Comparison of ENCODE assay signal across 12 mouse cellular contexts in the genomic region with DNA sequence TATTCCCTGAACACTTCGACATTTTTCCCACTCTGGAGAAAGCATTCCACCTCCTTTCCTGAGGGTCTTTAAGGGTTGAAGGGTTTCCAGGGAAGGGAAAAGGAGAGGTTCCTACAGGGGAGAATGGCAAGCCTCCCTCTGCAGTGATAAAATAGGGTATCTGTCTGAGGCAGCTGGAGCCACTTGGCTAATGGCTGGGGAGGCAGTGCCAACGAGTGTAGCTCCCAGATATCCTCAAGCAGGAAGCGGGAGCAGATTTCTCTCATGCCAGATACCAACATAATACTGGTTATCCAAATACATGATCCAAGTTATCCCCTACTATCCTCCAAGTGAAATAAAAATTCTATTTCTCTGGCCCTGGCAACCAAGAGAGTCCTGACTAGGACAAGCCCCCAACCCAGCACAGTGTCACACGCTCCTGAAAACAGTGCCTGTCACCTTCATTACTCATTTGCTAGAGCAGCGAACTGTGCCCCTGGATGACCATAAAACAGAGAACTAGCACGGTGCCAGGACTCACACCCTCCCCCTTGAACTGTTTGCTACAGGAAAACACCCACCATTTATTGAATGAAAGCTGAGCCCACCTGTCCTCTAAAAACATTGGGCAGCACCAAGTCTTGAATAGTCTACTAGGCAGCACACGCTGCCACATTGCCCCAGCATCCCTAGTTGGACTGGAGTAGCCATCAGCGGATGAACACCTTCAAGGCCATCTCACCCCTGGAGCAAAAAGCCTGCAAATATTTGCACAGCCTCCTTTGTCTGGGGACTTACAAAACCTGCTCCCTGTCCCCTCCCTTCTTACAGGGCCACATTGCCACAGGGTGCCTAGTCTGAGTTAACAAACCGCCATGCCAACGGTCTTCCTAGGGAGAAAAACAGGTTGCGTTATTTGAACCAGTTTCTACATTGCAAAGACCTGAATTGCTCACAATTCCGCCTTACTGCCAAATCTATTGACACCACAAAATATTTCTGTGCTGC. TPM values are rescaled to one million over a fixed set of nuclear protein-coding genes. Genes with fewer than 3 reads are reported as not detected.
A peak's percentile ranks its signal among the peaks of the same experiment; 100 is the strongest.
DNase-seq lines count a peak whose midpoint lies in the region; ATAC-seq and TF ChIP-seq lines count a peak whose summit lies in the region.
"Had no signal": no experiment of that assay in that cellular context is flagged by ENCODE, and none has a peak within 500 bp of the region (broad histone marks: within the 10 kb centered on the region; RNA-seq: fewer than 3 reads in every experiment).

No protein-coding gene starts in this region.

- no peak for TF ChIP-seq CTCF in bone marrow, adult 2 months (IDR thresholded peaks at IDR 0.05; ENCODE audit: control insufficient read depth, insufficient read depth, low read length)
- TF ChIP-seq CTCF in intestine, postnatal 0 days (IDR thresholded peaks at IDR 0.05; ENCODE audit: low read depth) = no peak
- TF ChIP-seq CTCF in heart, adult 2 months (IDR thresholded peaks at IDR 0.05) = no peak

- no peak overlapping the region for H3K4me3 ChIP-seq in kidney, embryonic 15.5 days (replicated peaks)
- peak overlapping the region; percentile 31 for H3K4me3 ChIP-seq in bone marrow, adult 2 months (replicated peaks; ENCODE audit: control insufficient read depth, low read depth, low read length)
- H3K4me3 ChIP-seq in forebrain, embryonic 11.5 days (ENCODE audit: low read depth, low read length) = no peak overlapping the region
- H3K4me3 ChIP-seq in intestine, postnatal 0 days (ENCODE audit: low read depth, low read length) = no peak overlapping the region
- H3K4me3 ChIP-seq in heart, adult 2 months = no peak overlapping the region
- H3K4me3 ChIP-seq: embryonic facial prominence, embryonic 12.5 days; heart, embryonic 13.5 days had no signal

- no peak for TF ChIP-seq EP300 in heart, adult 2 months (IDR thresholded peaks at IDR 0.05; ENCODE audit: insufficient read depth, low read depth, low read length)

- H3K4me1 ChIP-seq in kidney, embryonic 15.5 days = peaks cover 31% of the 10 kb centered on the region
- H3K4me1 ChIP-seq in bone marrow, adult 2 months (ENCODE audit: control insufficient read depth, insufficient read depth, low read length) = peaks cover 4% of the 10 kb centered on the region; the same call in 1 of the 2 replicates
- peaks cover 17% of the 10 kb centered on the region; the same call in 1 of the 2 replicates for H3K4me1 ChIP-seq in forebrain, embryonic 11.5 days (replicated peaks; ENCODE audit: control insufficient read depth, insufficient read depth, low read length)
- H3K4me1 ChIP-seq in intestine, postnatal 0 days (replicated peaks; ENCODE audit: control insufficient read depth, insufficient read depth, low read length) = peaks cover 12% of the 10 kb centered on the region; the same call in 1 of the 2 replicates
- H3K4me1 ChIP-seq in heart, adult 2 months (ENCODE audit: control insufficient read depth, insufficient read depth, low read length) = no peaks in the 10 kb centered on the region

- no peaks in the 10 kb centered on the region for H3K36me3 ChIP-seq in kidney, embryonic 15.5 days
- H3K36me3 ChIP-seq in forebrain, embryonic 11.5 days (ENCODE audit: control insufficient read depth, insufficient read depth, low read length) = no peaks in the 10 kb centered on the region
- H3K36me3 ChIP-seq in intestine, postnatal 0 days (ENCODE audit: control insufficient read depth, insufficient read depth) = no peaks in the 10 kb centered on the region
- no peaks in the 10 kb centered on the region for H3K36me3 ChIP-seq in heart, adult 2 months (ENCODE audit: control insufficient read depth, insufficient read depth, low read length)
- H3K36me3 ChIP-seq: embryonic facial prominence, embryonic 12.5 days; heart, embryonic 13.5 days had no signal

- WGBS in kidney, embryonic 15.5 days = 62% methylated on average over 12 of the region's 12 CpGs
- 51% methylated on average over 12 of the region's 12 CpGs for WGBS in bone marrow, adult 2 months
- WGBS in forebrain, embryonic 11.5 days = 67% methylated on average over 12 of the region's 12 CpGs
- WGBS in intestine, postnatal 0 days = 34% methylated on average over 12 of the region's 12 CpGs
- 72% methylated on average over 12 of the region's 12 CpGs for WGBS in heart, adult 2 months

- no peak overlapping the region for H3K9ac ChIP-seq in kidney, embryonic 15.5 days
- no peak overlapping the region; the same call in 1 of the 2 replicates for H3K9ac ChIP-seq in forebrain, embryonic 11.5 days (ENCODE audit: low read length)
- H3K9ac ChIP-seq in intestine, postnatal 0 days (ENCODE audit: low read depth, low read length) = no peak overlapping the region
- H3K9ac ChIP-seq in heart, adult 2 months (ENCODE audit: low read depth, low read length) = no peak overlapping the region
- H3K9ac ChIP-seq: embryonic facial prominence, embryonic 12.5 days; heart, embryonic 13.5 days had no signal

- no peak for ATAC-seq in kidney, embryonic 15.5 days (replicated peaks; ENCODE audit: low FRiP score)
- ATAC-seq in forebrain, embryonic 11.5 days (replicated peaks; ENCODE audit: low FRiP score) = no peak
- peak; percentile 63 for ATAC-seq in intestine, postnatal 0 days
- ATAC-seq in erythroblast, adult 5-6 weeks (replicated peaks; ENCODE audit: low FRiP score, poor library complexity, severe bottlenecking) = no peak

- H3K27me3 ChIP-seq in kidney, embryonic 15.5 days = peaks cover 38% of the 10 kb centered on the region
- H3K27me3 ChIP-seq in forebrain, embryonic 11.5 days (ENCODE audit: control insufficient read depth, insufficient read depth, low read length) = peaks cover 2% of the 10 kb centered on the region; the same call in 1 of the 2 replicates
- no peaks in the 10 kb centered on the region for H3K27me3 ChIP-seq in intestine, postnatal 0 days (replicated peaks; ENCODE audit: control insufficient read depth, insufficient read depth, low read length)
- H3K27me3 ChIP-seq in heart, adult 2 months (ENCODE audit: control insufficient read depth, insufficient read depth, low read length) = no peaks in the 10 kb centered on the region

- H3K4me2 ChIP-seq in kidney, embryonic 15.5 days = no peak overlapping the region
- no peak overlapping the region for H3K4me2 ChIP-seq in forebrain, embryonic 11.5 days (ENCODE audit: low read depth, low read length, severe bottlenecking)
- peak overlapping the region; percentile 24 for H3K4me2 ChIP-seq in intestine, postnatal 0 days (replicated peaks; ENCODE audit: low read depth)
- H3K4me2 ChIP-seq: embryonic facial prominence, embryonic 12.5 days; heart, embryonic 13.5 days had no signal

- H3K79me2 ChIP-seq in heart, adult 2 months (replicated peaks; ENCODE audit: control insufficient read depth, insufficient read depth, low read length) = no peaks in the 10 kb centered on the region

- TF ChIP-seq POLR2A in bone marrow, adult 2 months (IDR thresholded peaks at IDR 0.05; ENCODE audit: borderline replicate concordance, control insufficient read depth, low read depth, low read length) = no peak
- no peak for TF ChIP-seq POLR2A in heart, adult 2 months (IDR thresholded peaks at IDR 0.05; ENCODE audit: insufficient read depth, low read depth, low read length)

- H3K27ac ChIP-seq in kidney, embryonic 15.5 days = no peak overlapping the region
- peak overlapping the region; percentile 70 for H3K27ac ChIP-seq in bone marrow, adult 2 months (ENCODE audit: control insufficient read depth, insufficient read depth, low read depth, low read length, poor library complexity)
- 0 out of 2 replicates have a peak overlapping the region, but pooled peaks have one; percentile 2 for H3K27ac ChIP-seq in forebrain, embryonic 11.5 days (ENCODE audit: low read depth, low read length)
- no peak overlapping the region for H3K27ac ChIP-seq in intestine, postnatal 0 days (ENCODE audit: low read depth, low read length)
- no peak overlapping the region for H3K27ac ChIP-seq in heart, adult 2 months
- H3K27ac ChIP-seq: embryonic facial prominence, embryonic 12.5 days; heart, embryonic 13.5 days had no signal

- no peaks in the 10 kb centered on the region for H3K9me3 ChIP-seq in kidney, embryonic 15.5 days (replicated peaks)
- no peaks in the 10 kb centered on the region; the same call in 1 of the 2 replicates for H3K9me3 ChIP-seq in forebrain, embryonic 11.5 days (ENCODE audit: control insufficient read depth, low read length)
- no peaks in the 10 kb centered on the region for H3K9me3 ChIP-seq in intestine, postnatal 0 days (ENCODE audit: control insufficient read depth)
- H3K9me3 ChIP-seq: embryonic facial prominence, embryonic 12.5 days had no signal

- intact Hi-C loops in heart, adult 2 months (cut with DNase I) = no loop called here
- intact Hi-C loops in heart, postnatal 14 days (cut with DNase I) = loop anchor here (5.0 kb wide), 1 partner anchor 214 kb away; no protein-coding TSS in a partner anchor

- DNase-seq in kidney, adult 18-20 months = peak; percentile 29
- DNase-seq in forebrain, embryonic 11.5 days (ENCODE audit: low spot score) = no peak
- DNase-seq in heart, adult 2 months = no peak
- DNase-seq in heart, postnatal 14 days = no peak
- DNase-seq: lung, postnatal 14 days; right cerebral cortex, postnatal 4 days had no signal

RNA-seq across cellular contexts. Expression of a gene that starts 0.8 kb away (rescaled TPM):
- polyA plus RNA-seq in kidney, embryonic 15.5 days (2015; fragmentation: Nextera tagmentation; extraction: Ambion mirVana) = 17.0 and 18.8 TPM in 2 replicates
- 7.1 and 14.5 TPM in 2 replicates for polyA plus RNA-seq in bone marrow, adult 2 months (2011; ENCODE audit: insufficient read depth, insufficient read length, low replicate concordance, missing spikeins)
- polyA plus RNA-seq in forebrain, embryonic 11.5 days (2014; fragmentation: Nextera tagmentation; extraction: Ambion mirVana) = 34.0 and 39.0 TPM in 2 replicates
- polyA plus RNA-seq in intestine, postnatal 0 days (2015; fragmentation: Nextera tagmentation; extraction: Ambion mirVana) = 22.7 and 24.1 TPM in 2 replicates
- total RNA-seq in heart, adult 2 months (2021) = 10 to 100 TPM; 16.3 to 16.9 TPM
- polyA plus RNA-seq in heart, adult 2 months (2012; rRNA removed) = 6.5 and 9.5 TPM in 2 replicates
- 10 to 100 TPM; 17.4 to 20.9 TPM for total RNA-seq in heart, postnatal 14 days (2021)
- 26.8 and 27.1 TPM in 2 replicates for total RNA-seq in erythroblast, adult 5-6 weeks (2015; ENCODE audit: low replicate concordance)
- 13.5 and 16.6 TPM in 2 replicates for total RNA-seq in erythroblast, adult 5-6 weeks (2017; ENCODE audit: low replicate concordance)

Comparison
In these comparisons a context has a peak if more than half of its experiments do, and no peak if none do; other contexts are left out.
1. H3K27ac ChIP-seq: peak in bone marrow, adult 2 months (single experiment) and forebrain, embryonic 11.5 days (single experiment); none in kidney, embryonic 15.5 days (single experiment), intestine, postnatal 0 days (single experiment) and heart, adult 2 months (single experiment).